Mouse (Mus musculus) C2C12 (cell line): ENCODE data around the gene Mfap2. TPM values are rescaled to one million over a fixed set of nuclear protein-coding genes. Genes with fewer than 3 reads are reported as not detected.

Source experiments
- H3K27me3 ChIP-seq: one replicate; pipeline ENCODE4 v1.6.1; 2011; ENCODE audit not compliant: control insufficient read depth, insufficient read depth, insufficient read length
- H3K36me3 ChIP-seq: one replicate; pipeline ENCODE4 v1.6.1; 2011; ENCODE audit not compliant: control insufficient read depth, insufficient read depth
- H3K4me3 ChIP-seq: one replicate; pipeline ENCODE4 v1.5.1; 2011; ENCODE audit warnings: mild to moderate bottlenecking, control low read depth; ENCODE audit not compliant: poor library complexity, insufficient read depth, severe bottlenecking
- H3K79me2 ChIP-seq: one replicate; pipeline ENCODE4 v1.6.1; 2011; ENCODE audit not compliant: control insufficient read depth, insufficient read depth
- H3K79me3 ChIP-seq: one replicate; pipeline ENCODE4 v1.6.1; 2011; ENCODE audit warnings: low read depth, control low read depth
- H3ac ChIP-seq: one replicate; pipeline ENCODE3; 2011; ENCODE audit warnings: low read depth; ENCODE audit not compliant: control insufficient read depth, insufficient read length
- CEBPB ChIP-seq: IDR thresholded peaks from one replicate; pipeline ENCODE4 v1.6.1; 2011; ENCODE audit warnings: low read depth, mild to moderate bottlenecking, control low read depth, moderate library complexity
- CTCF ChIP-seq: IDR thresholded peaks from one replicate; pipeline ENCODE4 v1.5.1; 2011; ENCODE audit not compliant: control insufficient read depth, insufficient read depth, insufficient read length
- FOSL1 ChIP-seq: IDR thresholded peaks from one replicate; pipeline ENCODE4 v1.8.0; 2011; ENCODE audit warnings: mild to moderate bottlenecking, low read length; ENCODE audit not compliant: poor library complexity, insufficient read depth, severe bottlenecking
- MAX ChIP-seq: IDR thresholded peaks from one replicate; pipeline ENCODE4 v1.6.1; 2011; ENCODE audit warnings: mild to moderate bottlenecking, control low read depth
- MYOD1 ChIP-seq: IDR thresholded peaks from one replicate; pipeline ENCODE4 v1.6.1; 2011; ENCODE audit warnings: low read depth; ENCODE audit not compliant: control insufficient read depth, insufficient read length
- MYOG ChIP-seq: IDR thresholded peaks from one replicate; pipeline ENCODE4 v1.6.1; 2011; ENCODE audit not compliant: control insufficient read depth, insufficient read length; ENCODE audit errors: extremely low read depth
- USF1 ChIP-seq: IDR thresholded peaks from one replicate; pipeline ENCODE4 v1.6.1; 2011; ENCODE audit warnings: low read depth, mild to moderate bottlenecking, control low read depth, moderate library complexity
- polyA plus RNA-seq: library from polyadenylated mRNA; unstranded; fragments of >200 nt; fragmentation: generic; extraction: Trizol; gene quantifications from one replicate; pipeline ENCODE4 v1.2.1, GENCODE M21; 2012; ENCODE audit warnings: missing spikeins

The Mfap2 gene
- polyA plus RNA-seq, 1 experiment: 2.0 TPM

GRCm38 (mm10) chr4:141008028-141008427 is 2.2 kb upstream of the Mfap2 start:
- H3K27me3 ChIP-seq: no peaks in the 10 kb centered on the region
- no peak overlapping the region for H3K4me3 ChIP-seq
- no peak for TF ChIP-seq MAX
- TF ChIP-seq MYOD1: no peak
- TF ChIP-seq MYOG: no peak
- no peak for TF ChIP-seq FOSL1
- no peak for TF ChIP-seq CTCF
- TF ChIP-seq USF1: no peak
- TF ChIP-seq CEBPB: no peak
- no peaks in the 10 kb centered on the region for H3K36me3 ChIP-seq
- no peaks in the 10 kb centered on the region for H3K79me2 ChIP-seq
- no peak overlapping the region for H3ac ChIP-seq
- no peaks in the 10 kb centered on the region for H3K79me3 ChIP-seq

- TF ChIP-seq MYOD1 (no peak), FOSL1 (no peak), CEBPB (no peak), MYOG (no peak), USF1 (no peak), MAX (no peak), CTCF (no peak)
- H3K36me3 ChIP-seq: no peaks in the 10 kb centered on the region
- no peaks in the 10 kb centered on the region for H3K27me3 ChIP-seq
- no peaks in the 10 kb centered on the region for H3K79me2 ChIP-seq
- no peak overlapping the region for H3K4me3 ChIP-seq
- no peak overlapping the region for H3ac ChIP-seq
- H3K79me3 ChIP-seq: no peaks in the 10 kb centered on the region
Measured at GRCm38 (mm10) chr4:141010526-141010925, 308 bp downstream of the Mfap2 start.

GRCm38 (mm10) chr4:141010941-141011429 is 767 bp downstream of the Mfap2 start:
- H3ac ChIP-seq: no peak overlapping the region
- no peaks in the 10 kb centered on the region for H3K36me3 ChIP-seq
- H3K4me3 ChIP-seq: no peak overlapping the region
- no peaks in the 10 kb centered on the region for H3K27me3 ChIP-seq
- H3K79me2 ChIP-seq: no peaks in the 10 kb centered on the region
- TF ChIP-seq CTCF: no peak
- TF ChIP-seq MYOG: no peak
- TF ChIP-seq MYOD1: no peak
- no peak for TF ChIP-seq FOSL1
- TF ChIP-seq USF1: no peak
- no peaks in the 10 kb centered on the region for H3K79me3 ChIP-seq

GRCm38 (mm10) chr4:141011556-141012328 is 1.5 kb downstream of the Mfap2 start:
- TF ChIP-seq MAX (no peak), FOSL1 (no peak), MYOD1 (no peak), CTCF (no peak), CEBPB (no peak), MYOG (no peak), USF1 (no peak)
- no peaks in the 10 kb centered on the region for H3K27me3 ChIP-seq
- H3K4me3 ChIP-seq: no peak overlapping the region
- H3K79me2 ChIP-seq: no peaks in the 10 kb centered on the region
- no peaks in the 10 kb centered on the region for H3K79me3 ChIP-seq
- no peak overlapping the region for H3ac ChIP-seq
- no peaks in the 10 kb centered on the region for H3K36me3 ChIP-seq

GRCm38 (mm10) chr4:141012558-141012957 is 2.3 kb downstream of the Mfap2 start:
- H3K27me3 ChIP-seq: no peaks in the 10 kb centered on the region
- H3K79me2 ChIP-seq: no peaks in the 10 kb centered on the region
- H3K4me3 ChIP-seq: no peak overlapping the region
- no peak for TF ChIP-seq MYOD1
- TF ChIP-seq FOSL1: no peak
- TF ChIP-seq CEBPB: no peak
- no peak for TF ChIP-seq MAX
- no peak for TF ChIP-seq CTCF
- TF ChIP-seq MYOG: no peak
- no peaks in the 10 kb centered on the region for H3K36me3 ChIP-seq
- H3ac ChIP-seq: no peak overlapping the region
- no peaks in the 10 kb centered on the region for H3K79me3 ChIP-seq
